Mouse (Mus musculus): ENCODE results near the gene Glipr2.

Gene Glipr2

GRCm38 (mm10) chr4:43970393-43971330 lies 13.5 kb downstream of the Glipr2 start:
- CTCF ChIA-PET = interaction anchor here (0.7 kb wide), 2 partner anchors 45 to 46 kb away, joined by 3 to 16 read pairs; no protein-coding TSS in a partner anchor

- CTCF ChIA-PET = interaction anchor here (0.6 to 0.7 kb wide), 2 partner anchors 11 to 45 kb away, joined by 5 to 16 read pairs; no protein-coding TSS in a partner anchor
Observed at GRCm38 (mm10) chr4:43971541-43972136, 14.4 kb downstream of the Glipr2 start.

- CTCF ChIA-PET = interaction anchor here (0.6 kb wide), 1 partner anchor 10 kb away, joined by 5 read pairs; no protein-coding TSS in a partner anchor
Observed at GRCm38 (mm10) chr4:43972137-43972591, 15.0 kb downstream of the Glipr2 start.

- CTCF ChIA-PET = interaction anchor here (0.8 to 1.3 kb wide), 2 partner anchors 17 to 48 kb away, joined by 3 read pairs; no protein-coding TSS in a partner anchor
Observed at GRCm38 (mm10) chr4:43973526-43973981, 16.4 kb downstream of the Glipr2 start.

GRCm38 (mm10) chr4:43974914-43975616 lies 17.9 kb downstream of the Glipr2 start:
- CTCF ChIA-PET = no interaction called here

GRCm38 (mm10) chr4:43976223-43976740 lies 19.1 kb downstream of the Glipr2 start:
- CTCF ChIA-PET = no interaction called here

GRCm38 (mm10) chr4:43978521-43979443 lies 21.6 kb downstream of the Glipr2 start:
- CTCF ChIA-PET = interaction anchor here (0.9 kb wide), 1 partner anchor 53 kb away, joined by 7 read pairs; no protein-coding TSS in a partner anchor

- CTCF ChIA-PET = interaction anchor here (1.0 to 2.2 kb wide), 2 partner anchors 21 to 73 kb away, joined by 3 to 6 read pairs; no protein-coding TSS in a partner anchor
Observed at GRCm38 (mm10) chr4:43979746-43980145, 22.5 kb downstream of the Glipr2 start.

GRCm38 (mm10) chr4:43980236-43980635 lies 23.0 kb downstream of the Glipr2 start:
- CTCF ChIA-PET = interaction anchor here (1.0 to 3.9 kb wide), 3 partner anchors 22 to 73 kb away, joined by 3 to 27 read pairs (median 6); no protein-coding TSS in a partner anchor

GRCm38 (mm10) chr4:43980846-43981245 lies 23.6 kb downstream of the Glipr2 start:
- CTCF ChIA-PET = interaction anchor here (1.0 to 3.9 kb wide), 3 partner anchors 23 to 74 kb away, joined by 3 to 27 read pairs (median 6); no protein-coding TSS in a partner anchor

- CTCF ChIA-PET = interaction anchor here (2.2 to 3.9 kb wide), 2 partner anchors 56 to 74 kb away, joined by 6 to 27 read pairs; no protein-coding TSS in a partner anchor
Observed at GRCm38 (mm10) chr4:43981251-43981650, 24.1 kb downstream of the Glipr2 start.

GRCm38 (mm10) chr4:43982053-43982732 lies 25.0 kb downstream of the Glipr2 start:
- CTCF ChIA-PET = interaction anchor here (0.6 to 3.9 kb wide), 4 partner anchors 10 to 75 kb away, joined by 3 to 27 read pairs (median 6); no protein-coding TSS in a partner anchor

GRCm38 (mm10) chr4:43983181-43983580 lies 26.0 kb downstream of the Glipr2 start, which contains the start of gene Ccin:
Gene Ccin, plus strand, starts transcription at chr4:43983483.
- CTCF ChIA-PET = interaction anchor here (3.9 kb wide), 1 partner anchor 58 kb away, joined by 27 read pairs; no protein-coding TSS in a partner anchor

GRCm38 (mm10) chr4:43983756-43984155 lies 26.6 kb downstream of the Glipr2 start:
- CTCF ChIA-PET = interaction anchor here (3.9 kb wide), 1 partner anchor 59 kb away, joined by 27 read pairs; no protein-coding TSS in a partner anchor

GRCm38 (mm10) chr4:43984326-43984725 lies 27.1 kb downstream of the Glipr2 start:
- CTCF ChIA-PET = interaction anchor here (3.9 kb wide), 1 partner anchor 59 kb away, joined by 27 read pairs; no protein-coding TSS in a partner anchor

GRCm38 (mm10) chr4:43988976-43989375 lies 31.8 kb downstream of the Glipr2 start:
- CTCF ChIA-PET = no interaction called here

- CTCF ChIA-PET = no interaction called here
Observed at GRCm38 (mm10) chr4:43993072-43993471, 35.9 kb downstream of the Glipr2 start.

GRCm38 (mm10) chr4:43994342-43994741 lies 37.1 kb downstream of the Glipr2 start:
- CTCF ChIA-PET = no interaction called here

GRCm38 (mm10) chr4:44003622-44004021 lies 46.4 kb downstream of the Glipr2 start:
- CTCF ChIA-PET = no interaction called here
